Mouse (Mus musculus): ENCODE measurements around the gene Ppp1r15b. TPM values are rescaled to one million over a fixed set of nuclear protein-coding genes. Genes with fewer than 3 reads are reported as not detected.

The Ppp1r15b gene
- total RNA-seq, 2 experiments from 2014 or later, result 41.7 to 42.4 TPM

DNA sequence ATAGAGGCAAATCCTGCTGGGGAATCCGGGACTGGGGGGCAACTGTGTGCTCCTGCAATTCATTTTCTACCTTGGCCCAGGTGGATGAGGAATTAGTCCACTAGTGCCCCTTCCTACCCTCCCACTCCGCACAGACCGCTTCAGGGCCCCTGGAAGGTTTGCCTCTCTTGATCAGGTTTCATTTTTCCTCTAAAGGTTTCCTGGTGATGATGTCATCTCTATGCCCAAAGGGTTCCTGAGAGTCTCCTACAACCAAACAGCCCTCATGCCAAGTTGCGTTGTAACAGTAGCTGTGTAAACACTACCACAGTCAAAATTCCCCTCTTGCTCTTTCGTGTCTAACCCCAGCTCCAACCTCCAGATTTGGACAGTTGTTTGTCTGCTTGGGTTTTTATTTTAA, 16.4 kb downstream of the Ppp1r15b start:
- DNase-seq (ENCODE audit: low spot score in 2 of 2), result no peak
- intact Hi-C loops (cut with DNase I), result loop anchor here (2.0 kb wide), 1 partner anchor 29 kb away; no protein-coding TSS in a partner anchor

DNA sequence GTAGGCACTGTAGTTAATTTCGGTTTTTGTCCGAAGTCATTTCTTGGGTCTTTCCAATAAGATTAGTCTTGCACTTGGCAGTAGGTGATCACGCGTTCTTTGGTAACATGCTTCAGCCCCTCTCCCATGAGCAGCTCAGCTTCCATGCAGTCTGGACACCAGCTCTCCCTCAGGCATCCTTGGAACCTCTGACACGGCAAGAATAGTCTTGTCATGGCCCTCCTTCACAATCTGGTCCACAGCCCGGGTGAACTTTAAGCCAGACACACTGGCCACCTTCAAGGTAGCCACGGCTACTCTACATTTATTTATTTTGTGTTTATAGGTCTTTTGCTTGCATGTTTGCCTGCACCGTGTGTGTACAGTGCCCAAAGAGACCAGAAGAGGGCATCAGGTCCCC, 17.2 kb downstream of the Ppp1r15b start:
- intact Hi-C loops (cut with DNase I), result no loop called here
- DNase-seq (ENCODE audit: low spot score in 2 of 2), result no peak

DNA sequence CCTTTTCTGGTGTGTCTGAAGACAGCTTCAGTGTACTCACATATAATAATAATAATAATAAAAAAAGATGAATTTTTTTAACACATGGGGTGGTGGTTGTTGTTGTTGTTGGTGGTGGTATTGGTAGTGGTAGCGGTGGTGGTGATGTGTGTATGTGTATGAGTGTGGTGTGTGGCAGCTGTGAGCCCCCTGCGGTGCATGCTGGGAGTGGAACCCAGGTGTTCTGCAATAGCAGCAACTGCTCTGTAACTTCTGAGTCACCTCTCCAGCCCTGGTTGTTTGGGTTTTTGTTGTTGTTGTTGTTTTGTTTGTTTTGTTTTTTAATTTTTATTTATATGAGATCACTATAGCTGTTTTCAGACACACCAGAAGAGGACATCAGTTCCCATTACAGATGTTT, 19.6 kb downstream of the Ppp1r15b start:
- DNase-seq (ENCODE audit: low spot score in 2 of 2), result no peak
- intact Hi-C loops (cut with DNase I), result no loop called here

DNA sequence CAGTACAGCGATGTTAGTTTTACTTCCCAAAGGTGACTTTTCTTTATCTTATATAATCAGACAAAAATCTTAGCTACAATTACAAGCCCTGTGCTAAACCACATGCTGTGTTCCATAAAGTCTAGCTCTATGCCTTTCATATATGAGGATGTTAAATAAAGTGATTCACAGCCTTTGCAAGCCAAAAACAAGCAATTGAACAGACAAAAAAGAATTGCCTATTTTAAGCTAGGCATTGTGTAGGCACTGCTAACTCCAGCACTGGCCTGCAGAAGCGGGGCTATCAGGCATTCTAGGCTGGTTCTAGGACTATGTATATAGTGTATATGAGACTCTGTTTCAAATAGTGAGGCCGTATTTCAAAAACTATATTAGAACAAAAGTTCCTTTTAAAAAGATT, 21.3 kb downstream of the Ppp1r15b start:
- DNase-seq (ENCODE audit: low spot score in 2 of 2), result no peak
- intact Hi-C loops (cut with DNase I), result loop anchor here (2.0 kb wide), 1 partner anchor 23 kb away; no protein-coding TSS in a partner anchor

DNA sequence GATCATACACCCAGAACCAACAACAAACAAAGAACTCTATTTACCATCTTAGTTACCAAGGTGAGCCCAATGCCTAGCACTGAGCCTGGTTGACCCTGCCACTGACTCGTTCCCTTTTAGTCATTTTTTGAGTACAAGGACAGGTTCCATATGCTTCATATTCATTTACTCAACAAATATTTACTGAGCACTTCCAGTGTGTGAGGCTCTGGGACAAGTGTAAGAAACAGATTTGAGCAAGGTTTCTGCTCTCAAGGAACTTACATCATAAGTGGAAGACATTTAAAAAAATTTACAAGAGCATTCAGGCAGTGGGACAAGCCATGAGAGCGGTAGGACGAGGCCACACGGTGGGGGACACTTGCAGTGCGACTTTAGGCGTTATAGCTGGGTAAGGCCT, 24.3 kb downstream of the Ppp1r15b start:
- intact Hi-C loops (cut with DNase I), result no loop called here
- no peak for DNase-seq (ENCODE audit: low spot score in 2 of 2)

DNA sequence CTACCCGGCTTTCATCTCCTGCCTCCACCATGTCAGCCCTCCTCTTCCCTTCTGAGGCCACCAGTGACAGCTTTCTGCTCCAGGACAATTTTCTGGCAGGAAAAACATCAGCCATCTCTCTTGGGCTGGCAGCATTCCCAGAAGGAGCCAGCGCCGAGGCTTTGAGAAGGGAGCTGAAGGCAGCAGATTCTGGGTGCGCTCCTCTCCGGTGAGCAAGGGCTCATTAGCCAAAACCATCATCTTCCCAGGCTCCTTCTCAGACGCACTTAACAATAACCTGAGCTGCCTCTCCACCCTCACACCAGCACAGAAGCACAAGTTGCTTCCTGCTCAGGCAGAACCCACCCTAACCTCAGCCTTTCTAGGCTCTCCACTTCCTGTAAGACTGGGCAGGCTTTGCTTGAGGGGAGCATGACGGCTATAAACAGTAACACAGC, 28.2 kb downstream of the Ppp1r15b start:
- intact Hi-C loops (cut with DNase I), result no loop called here
- peak; percentile 61 to 66 for DNase-seq (ENCODE audit: low spot score in 2 of 2)

DNA sequence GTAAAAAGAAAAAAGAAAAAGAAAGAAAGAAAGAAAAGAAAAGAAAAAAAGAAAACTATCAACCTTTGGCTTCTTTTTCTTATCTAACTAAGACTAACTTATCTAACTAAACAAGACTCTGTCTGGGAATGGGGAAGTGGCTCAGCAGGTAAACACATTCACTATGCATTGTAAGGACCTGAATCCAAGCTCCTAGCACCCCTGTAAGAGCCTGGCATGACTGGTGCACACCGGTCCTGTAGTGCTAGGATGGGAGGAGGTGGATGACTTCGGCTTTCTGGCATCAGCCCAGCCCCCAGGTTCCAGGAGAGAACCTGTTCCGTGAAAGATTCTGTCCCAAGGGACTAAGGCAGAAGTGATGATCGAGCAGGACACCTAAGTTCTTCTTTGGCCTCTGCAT, 30.6 kb downstream of the Ppp1r15b start:
- intact Hi-C loops (cut with DNase I), result no loop called here
- no peak for DNase-seq (ENCODE audit: low spot score in 2 of 2)

DNA sequence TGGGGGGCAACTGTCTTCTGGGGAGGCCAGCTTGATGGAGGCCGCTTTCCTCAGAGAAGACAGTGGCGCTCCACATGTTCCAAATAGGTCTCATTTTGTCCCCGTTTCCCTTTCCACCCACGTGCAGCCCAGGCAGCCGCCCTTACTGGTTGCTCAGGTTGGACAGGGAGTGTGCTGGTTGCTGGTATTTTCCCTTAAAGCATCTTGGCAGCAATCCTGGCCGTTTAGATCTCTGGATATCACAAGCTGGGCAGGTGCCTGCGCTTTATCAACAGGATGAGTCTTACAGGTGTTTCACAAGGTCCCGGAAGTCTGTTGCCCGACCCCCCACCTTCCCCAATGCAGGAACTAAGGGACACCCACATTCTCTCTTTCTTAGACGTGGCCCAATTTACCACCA, 31.1 kb downstream of the Ppp1r15b start:
- intact Hi-C loops (cut with DNase I), result no loop called here
- DNase-seq (ENCODE audit: low spot score in 2 of 2), result no peak

DNA sequence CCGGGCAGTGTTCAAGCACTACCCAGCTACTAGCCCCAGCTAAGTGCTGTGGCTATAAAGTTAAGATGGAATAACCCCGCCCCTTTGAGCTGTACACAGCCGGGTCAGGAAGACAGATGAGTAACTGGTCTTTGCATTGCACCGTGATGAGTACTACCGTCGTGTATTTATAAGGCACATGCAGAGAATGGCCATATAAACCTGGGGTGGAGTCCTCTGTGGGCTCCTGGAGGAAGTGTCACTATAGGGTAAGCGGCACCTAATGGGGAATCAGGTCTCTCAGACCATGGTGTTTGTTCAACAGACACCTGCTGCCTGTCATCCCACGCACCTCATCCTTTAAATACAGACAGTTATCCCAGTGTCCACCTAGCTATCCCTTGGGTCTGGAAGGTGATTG, 32.0 kb downstream of the Ppp1r15b start:
- intact Hi-C loops (cut with DNase I), result no loop called here
- no peak for DNase-seq (ENCODE audit: low spot score in 2 of 2)

DNA sequence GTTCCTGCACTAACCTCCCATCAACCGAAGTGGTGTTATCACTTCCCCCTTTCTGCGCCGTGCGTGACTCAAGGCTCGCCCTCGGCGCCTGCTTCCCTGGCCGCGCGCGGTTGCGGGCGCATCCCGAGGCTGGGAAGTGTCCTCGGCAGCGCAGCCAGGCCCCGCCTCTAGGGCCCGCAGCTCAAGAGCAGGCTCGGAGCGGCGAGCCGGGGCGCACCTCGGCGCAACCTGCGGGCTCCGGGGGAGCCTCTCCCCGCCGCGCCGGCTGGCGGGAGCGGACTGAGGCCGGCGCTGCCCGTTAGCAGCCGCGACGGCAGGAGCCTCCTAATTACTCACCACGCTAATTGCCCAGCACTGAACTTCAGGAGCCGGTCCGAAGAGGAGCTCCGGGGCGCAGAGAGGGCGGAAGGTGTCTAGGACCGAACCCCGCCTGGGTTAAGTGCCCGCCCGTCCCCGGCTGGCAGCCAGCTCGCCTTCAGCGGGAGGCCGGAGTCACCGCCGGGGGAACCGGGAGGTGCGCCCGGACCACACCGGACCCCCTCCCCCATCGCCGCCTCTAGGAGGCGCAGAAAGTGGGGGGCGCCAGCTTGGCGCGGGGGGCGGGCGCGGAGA, 33.0 kb downstream of the Ppp1r15b start, which contains the start of gene Plekha6:
Gene Plekha6 (plus strand): TSS at position 391 of the 612 bp plus-strand sequence.
- intact Hi-C loops (cut with DNase I), result no loop called here
- no peak for DNase-seq (ENCODE audit: low spot score in 2 of 2)

DNA sequence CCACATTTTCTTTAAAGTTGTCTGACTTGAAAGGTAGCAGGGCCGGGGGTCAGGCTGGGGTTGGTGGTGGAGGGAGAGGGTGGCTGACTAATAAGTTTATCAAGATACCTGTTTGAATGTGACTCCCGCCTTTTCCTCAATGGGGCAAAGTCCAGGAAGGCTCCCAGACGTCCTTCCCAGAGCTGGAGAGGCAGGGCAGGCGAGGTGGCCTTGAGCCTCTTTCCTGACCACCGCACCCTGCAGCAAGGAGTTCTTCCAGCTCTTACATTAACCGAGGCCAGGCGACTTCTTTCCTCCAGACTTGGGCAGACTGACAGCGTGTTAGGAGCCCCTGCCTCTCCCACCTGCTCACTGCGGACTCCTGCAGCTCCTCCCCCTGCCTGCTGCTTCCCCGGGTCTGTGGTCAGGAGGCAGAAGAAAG, 33.7 kb downstream of the Ppp1r15b start:
- DNase-seq (ENCODE audit: low spot score in 2 of 2), result no peak
- intact Hi-C loops (cut with DNase I), result no loop called here

DNA sequence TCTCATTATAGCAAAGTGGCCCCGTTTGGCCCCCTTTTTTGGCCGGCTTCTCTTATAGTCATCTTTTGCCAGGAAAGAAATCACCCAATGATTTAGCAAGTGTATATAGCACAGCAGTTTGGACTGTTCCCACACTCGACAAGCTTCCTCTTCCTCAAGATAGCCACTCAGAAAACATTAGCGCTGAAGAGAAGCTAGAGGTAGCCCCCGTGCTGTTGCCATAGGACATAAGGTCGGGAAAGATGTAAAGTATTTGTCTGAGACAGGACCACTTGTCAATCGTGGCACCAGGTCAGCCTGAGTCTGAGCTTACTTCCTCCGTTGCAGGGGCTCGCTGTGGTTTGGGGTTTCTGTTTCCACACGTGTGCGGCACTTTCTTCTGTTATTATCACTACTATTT, 34.2 kb downstream of the Ppp1r15b start:
- intact Hi-C loops (cut with DNase I), result no loop called here
- no peak for DNase-seq (ENCODE audit: low spot score in 2 of 2)

DNA sequence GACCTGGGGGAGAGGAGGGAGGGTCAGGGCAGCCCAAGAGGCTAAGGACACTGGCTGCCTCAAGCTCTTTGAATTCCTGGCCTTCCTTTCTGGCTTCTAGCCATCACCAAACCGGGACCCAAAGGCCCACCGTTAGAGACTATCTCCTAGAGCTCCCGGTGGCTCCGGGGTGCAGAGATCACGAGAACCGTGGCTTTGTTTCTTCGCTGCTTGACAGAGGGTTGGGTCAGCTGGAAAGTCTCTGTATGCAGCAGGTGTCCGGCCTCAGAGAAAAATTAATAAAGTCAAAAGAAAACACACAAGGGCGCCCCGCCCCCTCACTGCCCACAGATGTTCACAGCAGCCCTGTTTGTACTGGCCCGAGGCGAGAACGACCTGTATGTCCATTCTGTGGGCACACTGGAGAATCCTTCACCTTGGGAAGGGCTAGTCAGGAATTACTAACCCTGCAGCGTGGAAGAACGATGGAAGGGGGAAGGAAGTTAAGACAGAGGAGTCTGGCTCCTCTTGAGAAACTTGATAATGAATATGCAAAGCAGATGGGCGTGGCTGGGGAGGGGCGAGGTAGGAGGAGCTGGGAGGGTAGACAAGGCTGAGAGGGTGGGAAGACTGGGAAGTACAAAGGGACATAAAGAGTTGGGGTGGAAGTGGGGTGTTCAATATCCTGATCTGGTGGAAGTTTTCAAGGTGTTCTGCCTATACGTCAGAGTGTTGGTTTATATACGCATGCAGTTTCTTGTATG, 37.5 kb downstream of the Ppp1r15b start:
- intact Hi-C loops (cut with DNase I), result no loop called here
- no peak for DNase-seq (ENCODE audit: low spot score in 2 of 2)

DNA sequence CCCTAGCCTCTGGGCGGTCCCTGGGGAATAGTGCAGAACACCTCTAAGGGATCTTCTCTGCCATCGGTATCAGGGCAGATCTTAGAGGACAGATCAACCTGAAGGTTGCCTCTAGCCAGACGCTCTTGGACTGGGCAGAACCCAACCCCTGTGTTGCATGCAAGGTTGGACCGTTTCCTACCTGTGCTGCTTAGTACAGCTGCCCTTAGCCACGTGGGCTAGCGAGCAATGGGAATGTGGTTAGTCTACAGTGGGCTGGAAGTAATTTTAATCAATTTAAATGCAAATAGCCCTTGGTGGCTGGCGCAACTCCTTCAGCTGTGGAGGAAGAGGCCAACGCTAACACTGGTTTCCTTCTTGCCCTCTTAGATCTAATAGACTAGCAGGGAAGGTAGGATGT, 39.3 kb downstream of the Ppp1r15b start:
- intact Hi-C loops (cut with DNase I), result loop anchor here (10.0 kb wide), 1 partner anchor 425 kb away; no protein-coding TSS in a partner anchor
- DNase-seq (ENCODE audit: low spot score in 2 of 2), result no peak

DNA sequence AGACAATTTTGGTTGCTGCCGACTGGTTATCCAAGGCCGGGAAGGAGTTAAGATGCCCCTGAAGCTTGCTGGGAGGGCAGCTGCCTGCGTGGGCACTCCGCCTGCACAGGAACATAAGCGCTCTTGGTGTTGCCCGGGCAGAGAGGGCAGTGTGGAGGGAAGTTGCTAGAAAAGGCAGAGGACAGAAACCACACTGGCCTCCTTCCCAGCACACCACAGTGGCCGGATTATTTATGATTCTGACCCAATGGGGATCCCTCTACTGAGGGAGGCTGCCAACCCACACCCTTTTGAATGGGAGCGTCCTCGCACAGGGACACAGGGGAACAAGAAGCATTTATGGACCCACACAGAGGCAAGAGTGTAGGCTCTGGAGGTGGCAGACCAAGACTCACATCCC, 40.4 kb downstream of the Ppp1r15b start:
- intact Hi-C loops (cut with DNase I), result loop anchor here (10.0 kb wide), 1 partner anchor 423 kb away; no protein-coding TSS in a partner anchor

DNA sequence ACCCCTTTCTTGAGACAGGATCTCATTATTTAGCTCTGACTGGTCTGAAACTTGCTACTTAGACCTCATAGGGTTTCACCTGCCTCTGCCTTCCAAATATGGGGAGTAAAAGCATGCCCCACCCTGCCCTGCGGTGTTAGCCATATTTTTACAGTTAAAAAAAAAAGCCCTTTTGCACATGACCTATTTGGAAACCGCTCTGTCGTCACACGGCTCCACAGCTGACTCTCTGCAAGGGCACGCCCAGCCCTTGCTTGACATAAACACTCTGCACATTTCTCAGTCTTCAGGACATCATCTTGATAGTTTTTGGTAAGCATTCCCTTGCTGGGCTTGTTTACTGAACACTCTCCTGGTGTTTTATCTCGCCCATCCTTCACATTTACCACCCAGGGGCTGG, 44.2 kb downstream of the Ppp1r15b start:
- intact Hi-C loops (cut with DNase I), result loop anchor here (2.0 to 10.0 kb wide), 2 partner anchors 22 to 420 kb away; no protein-coding TSS in a partner anchor

More for the DNA sequence above, 40.4 kb downstream of the Ppp1r15b start:
- DNase-seq (ENCODE audit: low spot score in 2 of 2), result no peak

DNA sequence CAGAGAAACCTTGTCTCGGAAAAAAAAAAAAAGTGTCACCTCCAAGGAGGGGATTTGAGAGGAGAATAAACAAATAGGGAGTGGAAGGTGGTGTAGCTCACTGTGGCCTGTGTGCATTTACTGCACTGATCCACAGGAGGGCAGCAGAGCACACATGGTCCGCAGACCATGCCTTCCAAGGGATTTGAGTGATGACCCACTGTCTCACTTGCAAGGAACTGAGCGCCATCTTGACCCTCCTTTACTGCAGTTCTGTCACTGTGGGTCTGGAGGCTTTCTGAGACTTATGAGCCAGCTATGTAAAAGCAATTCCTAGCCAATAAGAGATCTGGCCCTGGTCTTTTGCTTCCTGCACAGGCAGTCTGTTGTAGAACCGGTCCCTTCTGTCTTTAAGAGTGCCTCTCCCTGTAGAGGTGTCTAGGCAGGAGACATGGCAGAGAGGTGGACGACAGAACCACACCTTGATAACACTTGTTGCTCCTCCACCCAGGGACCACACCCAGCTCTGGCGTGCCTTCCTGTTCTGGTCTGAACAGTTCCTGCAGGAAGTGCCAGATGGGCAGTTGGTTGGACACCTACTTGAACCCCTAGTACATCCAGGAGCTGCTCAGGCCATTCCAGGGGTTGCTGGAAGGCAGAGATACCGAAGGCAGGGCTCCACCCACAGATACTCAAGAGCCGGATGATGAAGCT, 46.7 kb downstream of the Ppp1r15b start:
- DNase-seq (ENCODE audit: low spot score in 2 of 2), result peak; percentile 57 to 59
- intact Hi-C loops (cut with DNase I), result loop anchor here (1.0 to 10.0 kb wide), 4 partner anchors 31 to 417 kb away; no protein-coding TSS in a partner anchor

More for the DNA sequence above, 44.2 kb downstream of the Ppp1r15b start:
- DNase-seq (ENCODE audit: low spot score in 2 of 2), result no peak

DNA sequence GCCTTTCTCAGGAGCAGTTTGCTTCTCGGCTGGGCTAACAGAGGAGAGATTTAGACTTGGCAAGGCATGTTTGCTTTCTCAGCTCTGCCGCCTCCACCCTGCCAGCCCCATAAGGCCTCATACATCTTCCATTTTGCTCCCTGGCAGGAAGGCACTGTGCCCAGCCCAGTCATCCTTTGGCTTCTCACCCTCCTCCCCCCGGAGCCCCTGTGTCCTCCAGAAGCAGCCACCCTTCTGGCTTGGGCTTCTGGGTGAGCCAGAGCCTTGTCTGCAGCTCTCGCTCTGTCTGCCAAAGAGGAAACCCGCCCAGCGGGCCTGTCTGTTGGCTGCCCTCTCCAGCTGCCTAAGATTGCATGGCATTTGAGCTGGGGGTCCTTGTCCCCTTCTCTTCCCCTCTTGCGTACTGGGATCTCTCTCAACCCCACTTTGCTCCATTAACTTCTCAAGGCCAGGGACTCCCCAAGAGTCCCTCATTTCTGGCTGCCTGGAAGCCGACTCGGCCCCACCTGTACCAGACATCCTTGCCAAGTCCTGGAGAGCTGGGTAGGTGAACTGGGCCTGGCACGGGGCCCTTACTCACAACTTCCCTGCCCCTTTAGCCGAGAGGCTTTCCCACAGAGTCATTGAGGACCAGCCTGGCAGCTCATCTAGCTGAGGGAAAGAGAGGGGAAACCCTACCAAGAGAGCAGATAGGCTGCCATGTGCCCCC, 47.9 kb downstream of the Ppp1r15b start:
- intact Hi-C loops (cut with DNase I), result loop anchor here (2.0 to 10.0 kb wide), 2 partner anchors 128 to 416 kb away; no protein-coding TSS in a partner anchor
- DNase-seq (ENCODE audit: low spot score in 2 of 2), result peak; percentile 59 to 75

All from left cerebral cortex, postnatal 36 days (tissue).